Mouse (Mus musculus) cerebral cortex, adult 2 months (tissue): Measurements from ENCODE around the gene 1700017N19Rik.

Experiments
- WGBS: fragments of 180-500 bp; shearing (Covaris S2); methylation state at CpG from one replicate; pipeline ENCODE4 v1.1.7; 2018; 5-methylcytosine and 5-hydroxymethylcytosine counted together

The 1700017N19Rik gene

DNA sequence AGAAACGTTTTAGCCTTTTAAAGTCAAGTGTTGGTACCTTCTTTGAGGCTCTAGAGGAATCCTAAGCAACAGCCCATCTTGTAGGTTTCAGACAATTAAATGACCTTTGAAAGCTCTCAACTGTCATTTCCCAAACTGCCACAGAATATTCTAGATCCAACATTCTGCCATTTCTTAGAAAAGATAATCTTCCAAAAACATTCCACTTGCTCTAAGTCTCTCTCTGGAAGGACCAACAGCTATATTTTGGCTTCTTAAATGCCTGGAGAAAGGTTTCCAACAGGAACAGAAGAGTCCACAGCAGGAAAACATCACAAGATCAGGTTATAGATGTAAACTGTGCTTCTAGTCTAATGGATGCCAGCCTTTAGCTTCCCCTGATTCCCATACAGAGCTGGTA is at the start of gene 1700017N19Rik, which contains the start of gene 4930430F08Rik:
TSS of gene 1700017N19Rik (plus strand) at position 162 of the 400 bp plus-strand sequence.
TSS of gene 4930430F08Rik (minus strand) at position 101 of the 400 bp plus-strand sequence.
- WGBS, result 86% methylated on average over 1 of the region's 1 CpGs

- 64% methylated on average over 3 of the region's 3 CpGs for WGBS
These were observed 33.6 kb upstream of the 1700017N19Rik start for GRCm38 (mm10) chr10:100556566-100557175.

- 97% methylated on average over 3 of the region's 3 CpGs for WGBS
These were observed 29.9 kb upstream of the 1700017N19Rik start for GRCm38 (mm10) chr10:100560194-100560883.

- WGBS, result 51% methylated on average over 3 of the region's 3 CpGs
These were observed 26.2 kb upstream of the 1700017N19Rik start for GRCm38 (mm10) chr10:100564112-100564511.

DNA sequence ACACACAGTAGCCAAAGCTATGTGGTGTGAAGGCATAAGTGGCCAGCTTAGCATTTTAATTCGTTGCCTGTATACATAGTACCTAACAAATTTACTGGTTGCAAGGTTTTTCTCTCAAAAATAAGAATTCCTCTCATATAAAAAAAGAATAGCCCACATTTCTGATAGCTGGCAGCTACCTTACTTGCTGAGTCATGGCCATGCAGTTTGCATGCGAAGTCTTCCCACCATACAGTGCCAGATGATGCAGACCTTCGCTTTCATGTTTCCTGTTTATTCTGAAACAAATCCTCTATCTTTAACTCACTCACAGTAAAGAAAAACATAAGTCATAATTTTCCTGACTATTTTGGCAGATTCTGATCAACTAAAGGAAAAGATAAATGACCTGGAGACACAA is 18.6 kb upstream of the 1700017N19Rik start:
- 53% methylated on average over 3 of the region's 3 CpGs for WGBS

DNA sequence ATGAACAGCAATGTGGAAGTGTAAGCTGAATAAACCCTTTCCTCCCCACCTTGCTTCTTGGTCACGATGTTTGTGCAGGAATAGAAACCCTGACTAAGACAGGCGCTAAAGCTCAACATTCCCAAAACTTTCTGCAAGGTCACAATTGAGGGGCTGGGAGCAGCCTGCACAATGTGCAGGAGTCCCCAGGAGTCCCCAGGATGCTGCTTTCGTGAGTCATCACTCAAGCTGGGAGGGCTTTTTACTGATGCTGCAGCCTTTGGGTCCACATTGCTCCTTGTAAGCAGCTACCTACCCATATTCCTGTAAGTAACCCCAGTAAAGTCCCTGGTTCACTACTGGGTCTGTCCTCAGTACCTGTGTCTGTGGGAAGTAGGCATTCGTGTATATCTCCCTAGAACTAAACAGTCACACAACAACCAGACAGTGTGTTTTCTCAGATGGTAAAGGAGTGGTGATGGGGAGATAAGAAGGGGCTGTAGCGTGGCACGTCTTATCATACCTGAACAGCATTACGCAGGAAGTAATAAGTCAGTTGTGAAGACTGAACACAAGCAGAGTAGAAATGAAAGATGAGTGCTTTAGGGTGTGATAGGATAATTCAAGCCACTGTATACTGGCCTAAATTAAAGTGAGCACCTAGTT is 15.7 kb upstream of the 1700017N19Rik start:
- 97% methylated on average over 7 of the region's 7 CpGs for WGBS

DNA sequence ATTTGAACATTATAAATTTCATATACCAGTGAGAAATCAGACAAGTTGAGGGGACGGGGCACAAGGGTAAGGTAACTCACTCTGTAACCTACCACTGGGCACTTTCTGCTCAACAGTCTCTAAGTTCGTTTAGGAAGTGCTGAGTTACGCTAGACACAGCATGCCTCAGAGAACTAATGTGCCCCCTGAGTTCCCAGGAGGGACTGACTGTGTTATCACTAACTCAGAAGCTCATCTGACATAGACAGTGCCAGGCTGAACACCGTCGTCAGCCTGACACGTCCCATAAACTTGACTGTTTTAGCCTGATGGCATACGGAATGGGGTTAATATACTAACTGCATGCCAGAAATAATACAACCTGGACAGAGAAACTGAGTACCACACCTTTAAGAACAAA is 15.0 kb upstream of the 1700017N19Rik start:
- WGBS, result 93% methylated on average over 7 of the region's 7 CpGs

GRCm38 (mm10) chr10:100584178-100584577 is 6.1 kb upstream of the 1700017N19Rik start:
- 81% methylated on average over 3 of the region's 3 CpGs for WGBS

DNA sequence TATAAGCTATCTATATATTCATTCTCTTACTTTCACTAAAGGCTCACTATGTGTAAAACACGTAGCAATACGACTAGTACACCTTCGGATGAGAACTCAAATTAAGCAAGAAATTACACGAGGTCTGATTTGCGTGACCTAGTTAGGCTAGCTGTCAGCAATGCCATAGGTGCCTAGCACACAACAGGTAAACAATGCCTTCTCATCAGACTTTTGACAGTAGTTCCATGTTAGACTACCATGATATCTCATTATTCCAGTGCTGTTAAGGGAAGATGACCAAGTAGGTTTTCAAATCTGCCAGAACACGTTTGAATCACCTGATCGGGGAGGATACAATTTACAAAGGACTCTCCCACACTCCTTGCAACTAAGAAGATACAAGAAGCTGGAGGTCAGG is 1.8 kb upstream of the 1700017N19Rik start:
- WGBS, result 18% methylated on average over 7 of the region's 7 CpGs

DNA sequence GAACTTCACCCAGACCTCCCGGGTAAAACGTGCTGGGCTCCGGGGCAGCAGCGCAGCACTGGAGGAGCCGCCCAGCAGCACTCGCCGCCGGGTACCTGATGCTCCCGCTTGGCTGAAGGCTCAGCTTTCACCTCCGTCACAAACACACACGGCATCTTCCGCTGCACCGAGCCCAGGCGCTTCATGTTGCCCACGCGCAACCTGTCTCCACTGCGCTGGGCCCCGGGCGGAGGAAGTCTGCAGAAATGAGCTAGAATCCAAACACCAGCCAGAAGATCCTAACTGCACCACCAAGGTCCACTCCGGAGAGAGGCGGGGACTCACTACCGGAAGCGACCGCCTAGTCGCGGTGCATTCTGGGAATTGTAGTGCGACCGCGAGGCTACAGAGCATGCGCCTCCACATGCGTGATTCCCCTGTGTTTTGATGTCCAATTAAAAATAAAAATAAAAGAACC is 1.3 kb upstream of the 1700017N19Rik start:
- under 1% methylated on average over 31 of the region's 31 CpGs for WGBS

DNA sequence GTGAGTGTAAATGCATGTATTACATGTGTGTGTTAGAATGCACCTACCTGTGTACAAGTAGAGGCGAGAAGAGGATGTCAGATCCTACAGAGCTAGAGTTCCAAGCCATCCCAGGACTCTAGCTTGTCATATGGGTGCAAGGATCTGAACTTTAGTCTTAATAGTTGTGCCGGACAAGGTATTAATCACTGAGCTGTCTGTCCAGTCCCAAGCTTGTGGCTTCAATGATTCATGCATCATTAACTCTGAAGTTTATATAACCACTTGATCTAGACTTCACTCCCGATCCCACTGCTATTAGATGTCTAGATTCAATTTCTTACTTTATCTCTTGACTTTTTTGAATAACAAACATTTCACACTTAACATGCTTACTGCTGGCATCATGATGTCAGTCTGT is 8.1 kb downstream of the 1700017N19Rik start:
- WGBS, result 89% methylated on average over 3 of the region's 3 CpGs

DNA sequence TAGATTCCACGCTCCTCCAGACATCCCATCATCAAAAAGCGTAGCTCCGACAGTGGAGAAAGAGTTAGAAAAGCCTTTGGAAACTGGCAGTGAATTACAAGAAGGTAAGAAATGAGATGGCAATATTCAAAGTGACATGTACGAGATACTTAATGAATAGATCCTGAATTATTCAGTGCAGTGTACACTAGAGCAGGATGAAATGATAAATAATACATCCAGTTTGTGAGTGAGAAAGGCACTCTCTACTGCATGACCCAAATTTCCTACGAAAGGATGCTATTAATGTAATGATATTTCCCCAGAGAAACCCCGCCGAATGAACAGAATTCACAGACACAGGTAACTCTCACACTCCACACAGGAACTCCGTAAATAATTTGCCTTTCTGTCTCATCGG is 13.2 kb downstream of the 1700017N19Rik start:
- 87% methylated on average over 9 of the region's 9 CpGs for WGBS

GRCm38 (mm10) chr10:100604254-100604653 is 14.0 kb downstream of the 1700017N19Rik start:
- WGBS, result 65% methylated on average over 2 of the region's 2 CpGs

DNA sequence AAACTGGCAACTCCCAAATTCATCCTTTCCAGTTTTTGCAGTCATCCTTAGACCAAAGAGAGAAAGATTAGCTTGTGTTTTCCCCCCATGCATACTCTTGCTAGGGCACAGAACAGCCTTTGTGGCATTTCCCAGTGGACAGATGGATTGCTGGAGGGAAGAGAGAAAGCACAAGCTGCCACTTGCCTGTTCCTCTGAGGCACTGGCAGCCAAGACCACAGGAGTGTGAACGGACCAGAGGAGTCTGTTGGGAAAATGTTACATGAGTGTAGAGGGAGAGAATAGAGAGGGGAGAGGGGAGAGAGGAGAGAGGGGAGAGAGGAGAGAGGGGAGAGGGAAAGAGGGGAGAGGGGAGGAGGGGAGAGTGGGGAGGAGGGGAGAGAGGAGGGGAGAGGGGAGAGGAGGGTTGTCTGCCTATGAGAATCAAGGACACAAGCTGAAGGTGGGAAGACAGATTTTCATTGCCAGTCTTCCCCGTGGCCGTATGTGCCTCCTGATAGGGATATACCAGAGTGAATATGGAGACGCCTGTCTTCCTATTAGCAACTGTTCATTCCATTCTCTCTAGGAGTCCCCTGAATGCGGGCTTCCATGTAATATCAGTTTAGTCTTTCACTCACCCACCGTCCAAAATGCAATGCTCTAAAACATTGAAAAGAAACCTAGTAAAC is 27.1 kb downstream of the 1700017N19Rik start:
- 51% methylated on average over 6 of the region's 6 CpGs for WGBS

DNA sequence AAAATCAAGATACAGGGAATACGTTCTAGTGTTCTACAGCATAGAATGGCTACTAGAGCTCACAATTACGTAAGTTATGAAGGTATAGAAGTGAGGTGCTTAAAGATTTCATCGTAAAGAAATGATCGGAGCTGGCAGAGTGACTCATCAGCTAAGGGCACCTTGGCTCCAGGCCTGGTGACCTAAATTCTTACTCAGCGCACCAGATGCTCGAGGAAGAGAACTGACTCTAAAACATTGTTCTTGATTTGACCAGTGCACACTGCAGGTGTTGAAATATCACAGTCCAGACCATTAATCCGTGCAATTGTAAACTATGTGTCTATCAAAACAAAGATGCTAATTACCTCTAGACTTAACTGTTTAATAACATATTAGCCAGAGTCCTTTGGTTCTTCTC is 29.2 kb downstream of the 1700017N19Rik start:
- WGBS, result 83% methylated on average over 7 of the region's 7 CpGs

DNA sequence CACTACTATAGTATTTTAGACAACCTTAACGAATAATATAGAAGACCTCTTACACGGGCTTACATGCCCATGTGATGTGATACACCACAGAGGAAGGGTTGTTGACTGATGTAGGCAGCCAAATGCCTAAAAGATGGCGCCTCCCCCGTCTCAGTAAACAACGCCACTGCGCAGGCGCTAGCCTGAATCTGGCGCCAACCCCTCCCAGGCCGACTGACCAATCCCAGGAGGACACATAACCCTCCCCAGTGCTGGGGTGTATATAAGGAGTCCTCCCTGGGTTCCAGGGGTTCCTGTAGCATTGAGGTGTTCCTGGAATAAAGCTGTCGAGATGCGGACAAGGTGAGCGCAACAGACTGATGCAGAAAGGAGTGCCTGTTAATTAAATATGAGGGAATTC is 29.8 kb downstream of the 1700017N19Rik start:
- 94% methylated on average over 12 of the region's 12 CpGs for WGBS

- WGBS, result 87% methylated on average over 3 of the region's 3 CpGs
These were observed 32.2 kb downstream of the 1700017N19Rik start for GRCm38 (mm10) chr10:100622494-100622893.

GRCm38 (mm10) chr10:100629762-100630438 is 39.6 kb downstream of the 1700017N19Rik start:
- 22% methylated on average over 20 of the region's 20 CpGs for WGBS

DNA sequence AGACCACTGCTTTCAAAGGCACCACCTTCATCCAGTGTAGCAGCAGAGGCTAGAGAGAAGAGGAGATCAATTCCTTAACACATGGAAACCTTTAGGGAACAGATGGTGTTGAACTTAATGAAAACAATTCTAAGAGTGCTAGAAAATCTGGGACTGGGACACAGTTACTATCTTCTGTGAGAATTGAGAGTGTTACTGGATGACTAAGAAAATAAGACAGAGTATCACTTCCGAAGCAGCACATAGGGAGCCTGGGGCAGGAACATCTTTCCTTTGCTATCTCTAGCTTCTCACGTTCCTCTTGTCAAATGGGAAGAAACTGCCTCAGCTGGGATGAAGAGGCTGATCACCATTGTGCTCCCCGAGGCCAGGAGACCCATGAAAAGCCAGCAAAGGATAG is 52.6 kb downstream of the 1700017N19Rik start:
- WGBS, result 57% methylated on average over 3 of the region's 3 CpGs

DNA sequence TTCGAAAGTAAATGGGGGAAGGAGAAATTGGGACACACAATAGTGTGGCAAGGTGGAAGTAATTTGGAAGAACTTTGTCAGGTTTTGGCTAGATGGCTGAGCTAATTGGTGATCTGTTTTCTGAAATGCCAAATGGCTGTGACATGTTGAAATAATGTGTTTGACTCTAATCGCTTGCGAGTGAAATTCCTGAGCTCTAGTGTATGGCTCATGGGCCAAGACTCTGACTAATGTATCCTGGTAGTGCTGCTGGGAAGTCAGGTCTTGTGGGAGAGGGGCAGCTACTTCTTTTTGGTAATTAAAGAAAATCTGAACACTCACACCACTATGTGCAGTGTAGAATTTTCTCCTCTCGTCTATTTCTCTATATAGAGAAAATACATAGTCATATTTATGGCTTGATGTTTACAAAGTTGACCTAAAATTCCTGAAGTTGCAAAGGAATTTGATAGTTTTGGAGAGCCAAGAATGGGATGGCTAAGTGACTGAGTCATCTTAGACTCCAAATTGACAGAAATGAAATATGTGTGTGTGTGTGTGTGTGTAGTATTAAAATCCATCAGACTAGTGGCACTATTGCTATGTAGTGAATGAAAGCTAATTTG is 55.1 kb downstream of the 1700017N19Rik start:
- WGBS, result 65% methylated on average over 4 of the region's 4 CpGs

GRCm38 (mm10) chr10:100661970-100662590 is 71.8 kb downstream of the 1700017N19Rik start:
- 64% methylated on average over 2 of the region's 2 CpGs for WGBS
